Mouse (Mus musculus) liver, postnatal 0 days (tissue): ENCODE data around the gene Hivep3. TPM values are rescaled to one million over a fixed set of nuclear protein-coding genes. Genes with fewer than 3 reads are reported as not detected.

Source experiments
- ATAC-seq: fragments of 200-750 bp; cut with Nextera tagmentation; 2 replicates; pipeline ENCODE4 v1.8.0; 2017; ENCODE audit warnings: mild to moderate bottlenecking, moderate library complexity
- DNase-seq: peaks from one replicate; pipeline ENCODE4 v3.0.0-alpha.2; 2016
- H3K27ac ChIP-seq: fragments of 300-500 bp; sonication (generic); 2 replicates; pipeline ENCODE4 v1.5.1; 2014; ENCODE audit warnings: antibody characterized with exemption, moderate library complexity, mild to moderate bottlenecking, low read depth
- H3K27me3 ChIP-seq: fragments of 300-500 bp; sonication (generic); 2 replicates; pipeline ENCODE4 v1.6.1; 2014; ENCODE audit warnings: low read length, control low read depth, mixed read lengths; ENCODE audit not compliant: insufficient read depth
- H3K36me3 ChIP-seq: fragments of 300-500 bp; sonication (generic); replicated peaks from 2 replicates; pipeline ENCODE4 v1.6.1; 2014; ENCODE audit warnings: mild to moderate bottlenecking, control low read depth, low read length, moderate library complexity, mixed read lengths; ENCODE audit not compliant: insufficient read depth
- H3K4me1 ChIP-seq: fragments of 300-500 bp; sonication (generic); 2 replicates; pipeline ENCODE4 v1.6.1; 2014; ENCODE audit warnings: antibody characterized with exemption, mild to moderate bottlenecking, control low read depth; ENCODE audit not compliant: insufficient read depth
- H3K4me2 ChIP-seq: fragments of 300-500 bp; sonication (generic); 2 replicates; pipeline ENCODE4 v1.6.1; 2014; ENCODE audit warnings: low read depth, mild to moderate bottlenecking, low read length, moderate library complexity, mixed read lengths
- H3K4me3 ChIP-seq: fragments of 300-500 bp; sonication (generic); 2 replicates; pipeline ENCODE4 v1.5.1; 2014; ENCODE audit warnings: low read depth, low read length
- H3K9ac ChIP-seq: fragments of 300-500 bp; sonication (generic); replicated peaks from 2 replicates; pipeline ENCODE4 v1.6.1; 2014; ENCODE audit warnings: mild to moderate bottlenecking, moderate library complexity
- H3K9me3 ChIP-seq: fragments of 300-500 bp; sonication (generic); 2 replicates; pipeline ENCODE4 v1.6.1; 2016; ENCODE audit warnings: mild to moderate bottlenecking, control low read depth, low read length, mixed read lengths
- CTCF ChIP-seq: sonication (generic); IDR thresholded peaks from 2 replicates; pipeline ENCODE4 v1.5.1; 2016; ENCODE audit warnings: antibody characterized with exemption, low read depth
- EP300 ChIP-seq: IDR thresholded peaks from 2 replicates; pipeline ENCODE4 v1.6.1; 2016; ENCODE audit warnings: antibody characterized with exemption, low read depth, mild to moderate bottlenecking
- WGBS: fragments of 180-500 bp; shearing (Covaris S2); extraction: QIAGEN DNeasy Blood & Tissue Kit; methylation state at CpG from one replicate; pipeline ENCODE4 v1.1.7; 2014; ENCODE audit not compliant: insufficient replicate concordance; 5-methylcytosine and 5-hydroxymethylcytosine counted together
- polyA plus RNA-seq: library from polyadenylated mRNA; unstranded; fragments of >200 nt; fragmentation: Nextera tagmentation; extraction: Ambion mirVana; gene quantifications from 2 replicates; pipeline ENCODE4 v1.2.1, GENCODE M21; 2015

The Hivep3 gene
- polyA plus RNA-seq, 1 experiment from 2014 or later = 3.8 TPM

DNA sequence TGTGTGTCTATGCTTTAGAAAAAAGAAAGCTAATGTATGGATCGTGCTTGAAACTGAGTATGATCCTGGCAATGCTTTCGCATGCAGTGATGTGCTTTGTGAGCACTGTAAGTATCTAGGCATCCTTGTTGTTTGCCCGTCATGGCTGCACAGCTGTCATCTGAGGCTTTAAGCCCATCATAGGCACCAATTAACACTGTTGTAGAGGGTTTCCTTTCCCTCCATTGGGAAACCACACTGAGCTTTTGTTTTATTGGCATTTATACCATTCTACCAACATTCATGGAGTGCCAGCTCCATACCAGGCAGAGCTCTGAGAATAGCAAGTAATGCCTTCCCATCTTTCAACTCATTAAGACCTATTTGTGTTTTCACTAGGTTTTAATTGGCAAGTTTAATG lies 42.3 kb downstream of the Hivep3 start:
- H3K4me1 ChIP-seq = no peaks in the 10 kb centered on the region
- no peaks in the 10 kb centered on the region for H3K27me3 ChIP-seq
- no peak for TF ChIP-seq EP300
- TF ChIP-seq CTCF = no peak
- H3K36me3 ChIP-seq = no peaks in the 10 kb centered on the region
- H3K4me3 ChIP-seq = no peak overlapping the region
- H3K4me2 ChIP-seq = no peak overlapping the region
- no peak overlapping the region for H3K9ac ChIP-seq
- DNase-seq = no peak
- no peak overlapping the region for H3K27ac ChIP-seq
- WGBS = 75% methylated on average over 3 of the region's 3 CpGs
- ATAC-seq = no peak
- no peaks in the 10 kb centered on the region for H3K9me3 ChIP-seq

DNA sequence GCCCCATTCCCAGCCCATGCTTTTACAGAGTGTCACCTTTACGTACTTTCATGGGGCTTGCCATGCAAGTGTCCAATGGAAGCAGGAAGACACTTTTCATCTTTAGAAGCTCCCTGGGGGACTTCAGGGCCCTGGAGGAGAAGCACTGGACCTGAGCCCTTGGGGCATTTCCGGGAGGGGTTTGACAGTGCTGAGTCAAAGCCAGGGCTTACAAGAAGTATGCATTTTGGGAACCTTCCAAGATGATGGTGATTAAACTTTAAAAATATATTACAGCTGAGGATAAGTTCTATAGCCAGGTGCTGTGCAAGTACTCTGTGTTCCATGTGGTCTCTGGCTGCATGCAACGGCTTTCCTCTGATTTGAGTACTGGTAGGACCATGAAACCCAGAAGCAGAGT lies 43.6 kb downstream of the Hivep3 start:
- WGBS = 74% methylated on average over 3 of the region's 3 CpGs
- Histone ChIP-seq H3K27me3 (no peaks in the 10 kb centered on the region), H3K4me2 (no peak overlapping the region), H3K4me1 (no peaks in the 10 kb centered on the region), H3K4me3 (no peak overlapping the region), H3K27ac (no peak overlapping the region), H3K9me3 (no peaks in the 10 kb centered on the region), H3K36me3 (no peaks in the 10 kb centered on the region), H3K9ac (no peak overlapping the region)
- ATAC-seq (no peak), DNase-seq (no peak)
- TF ChIP-seq EP300 (no peak), CTCF (no peak)

DNA sequence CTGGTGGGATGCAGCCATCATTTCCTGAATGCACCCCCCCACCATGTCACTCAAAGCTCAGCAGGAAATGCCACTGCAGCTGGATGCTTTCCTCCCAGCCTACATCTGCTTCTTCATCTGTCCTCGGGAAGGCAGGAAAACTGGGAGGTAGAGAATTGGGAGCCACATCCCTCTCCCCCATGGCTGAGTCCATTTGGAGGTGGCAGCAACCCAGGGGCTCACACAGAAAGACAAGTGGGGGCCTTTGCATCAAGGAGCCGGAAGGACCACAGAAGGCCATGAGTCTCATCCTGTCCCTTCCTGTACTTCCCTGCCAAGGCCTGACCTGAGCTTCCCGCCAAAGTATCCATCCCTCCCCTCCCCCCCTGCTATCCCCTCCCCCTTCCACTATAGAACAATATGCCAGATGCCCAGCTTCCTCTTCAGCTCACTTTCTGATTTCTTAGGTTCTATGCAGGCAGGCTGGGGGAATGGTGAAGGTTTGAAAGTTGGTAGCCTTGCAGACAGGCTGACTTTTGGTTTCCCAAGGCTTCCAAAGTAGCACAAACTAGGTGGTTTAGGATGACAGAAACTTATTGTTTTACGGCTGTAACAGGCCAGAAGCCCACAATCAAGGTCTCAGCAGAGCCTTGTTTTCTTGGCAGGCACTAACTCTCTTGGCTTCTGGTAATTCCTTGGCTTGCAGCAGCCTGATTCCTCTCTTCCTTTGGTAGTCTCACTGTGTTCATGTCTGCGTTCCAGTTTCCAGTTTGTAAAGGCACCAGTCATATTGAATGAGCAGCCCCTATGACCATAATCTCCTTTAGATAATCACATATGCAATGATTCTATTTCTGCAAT lies 46.2 kb downstream of the Hivep3 start:
- ATAC-seq (no peak), DNase-seq (no peak)
- no peak for TF ChIP-seq EP300
- no peak for TF ChIP-seq CTCF
- Histone ChIP-seq H3K4me2 (no peak overlapping the region), H3K4me1 (no peaks in the 10 kb centered on the region), H3K4me3 (no peak overlapping the region), H3K27me3 (no peaks in the 10 kb centered on the region), H3K9ac (no peak overlapping the region), H3K9me3 (no peaks in the 10 kb centered on the region), H3K36me3 (no peaks in the 10 kb centered on the region), H3K27ac (no peak overlapping the region)
- WGBS = 48% methylated on average over 5 of the region's 5 CpGs

DNA sequence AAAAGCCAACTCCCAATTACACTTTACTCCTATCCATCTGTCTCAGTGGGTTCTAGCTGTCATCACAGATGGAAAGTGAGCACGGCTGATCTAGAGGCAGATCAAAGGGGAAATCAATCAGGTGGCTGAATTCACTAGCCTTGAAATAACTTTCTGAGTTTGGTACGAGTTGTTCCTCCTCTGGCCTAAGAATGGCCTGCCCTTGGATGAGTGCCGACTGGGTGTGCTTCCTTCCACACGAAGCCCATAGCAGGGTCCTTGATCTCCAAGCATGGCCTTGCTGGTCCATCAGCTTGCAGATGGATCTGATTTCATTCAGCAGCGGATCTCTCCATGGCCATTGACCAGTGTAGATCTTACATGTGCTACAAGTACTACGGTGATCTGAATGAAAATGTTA lies 47.3 kb downstream of the Hivep3 start:
- H3K4me1 ChIP-seq = no peaks in the 10 kb centered on the region

DNA sequence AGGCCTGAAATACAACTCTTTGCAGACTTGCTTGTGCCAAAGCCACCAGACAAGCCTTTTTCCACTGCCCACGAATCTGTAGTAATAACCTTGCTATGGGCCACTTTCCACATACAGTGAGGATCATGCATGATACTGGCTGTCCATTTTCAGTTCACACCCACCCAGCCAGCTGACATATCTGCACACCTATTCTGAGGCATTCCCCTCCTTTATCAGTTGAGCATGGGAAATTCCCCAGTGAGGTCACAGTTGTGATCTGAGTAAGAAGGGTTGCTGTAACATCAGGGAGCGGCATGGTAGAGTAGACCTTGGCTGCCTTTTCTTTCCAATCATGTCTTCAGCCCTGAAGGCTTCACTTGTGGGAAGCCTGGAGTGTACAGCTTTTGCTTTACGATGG lies 51.4 kb downstream of the Hivep3 start:
- ATAC-seq (no peak), DNase-seq (no peak)
- 77% methylated on average over 3 of the region's 3 CpGs for WGBS
- no peak overlapping the region for H3K9ac ChIP-seq
- no peaks in the 10 kb centered on the region for H3K27me3 ChIP-seq
- no peak for TF ChIP-seq EP300
- TF ChIP-seq CTCF = no peak
- H3K4me3 ChIP-seq = no peak overlapping the region
- no peaks in the 10 kb centered on the region for H3K4me1 ChIP-seq
- H3K9me3 ChIP-seq = no peaks in the 10 kb centered on the region
- H3K4me2 ChIP-seq = no peak overlapping the region
- no peak overlapping the region for H3K27ac ChIP-seq
- H3K36me3 ChIP-seq = no peaks in the 10 kb centered on the region

More for the DNA sequence above, 47.3 kb downstream of the Hivep3 start:
- no peak for ATAC-seq
- H3K27me3 ChIP-seq = no peaks in the 10 kb centered on the region
- H3K4me3 ChIP-seq = no peak overlapping the region
- H3K4me2 ChIP-seq = no peak overlapping the region
- H3K9me3 ChIP-seq = no peaks in the 10 kb centered on the region
- TF ChIP-seq CTCF = no peak
- no peak for TF ChIP-seq EP300
- no peak overlapping the region for H3K9ac ChIP-seq
- no peak for DNase-seq
- 71% methylated on average over 6 of the region's 6 CpGs for WGBS
- H3K27ac ChIP-seq = no peak overlapping the region
- no peaks in the 10 kb centered on the region for H3K36me3 ChIP-seq

DNA sequence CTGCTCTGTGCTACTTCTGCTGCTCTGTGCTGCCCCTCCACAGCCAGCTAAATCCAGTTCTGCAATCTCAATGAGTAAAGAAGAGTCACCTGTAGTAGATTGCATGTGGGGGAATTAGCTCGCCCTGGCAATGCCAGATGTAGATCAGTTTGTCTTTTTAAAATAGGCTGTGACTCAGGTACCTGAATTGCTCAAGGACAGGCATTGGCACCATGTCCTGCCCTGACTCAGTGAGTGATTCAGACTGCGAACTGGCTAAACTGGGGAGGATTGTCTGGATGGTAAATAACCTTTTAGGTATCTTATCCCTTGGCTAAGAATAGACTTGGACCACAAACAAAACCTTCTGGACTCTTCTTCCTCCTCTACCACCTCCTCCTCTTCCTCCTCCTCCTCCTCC lies 52.7 kb downstream of the Hivep3 start:
- Histone ChIP-seq H3K36me3 (no peaks in the 10 kb centered on the region), H3K4me2 (no peak overlapping the region), H3K9ac (no peak overlapping the region), H3K27me3 (no peaks in the 10 kb centered on the region), H3K27ac (no peak overlapping the region), H3K4me1 (no peaks in the 10 kb centered on the region), H3K9me3 (no peaks in the 10 kb centered on the region), H3K4me3 (no peak overlapping the region)
- TF ChIP-seq EP300 (no peak), CTCF (no peak)
- no peak for ATAC-seq
- WGBS = 70% methylated on average over 2 of the region's 2 CpGs
- DNase-seq = no peak
